Mouse (Mus musculus): ENCODE measurements around the gene Gabbr2.

Gabbr2 gene

DNA sequence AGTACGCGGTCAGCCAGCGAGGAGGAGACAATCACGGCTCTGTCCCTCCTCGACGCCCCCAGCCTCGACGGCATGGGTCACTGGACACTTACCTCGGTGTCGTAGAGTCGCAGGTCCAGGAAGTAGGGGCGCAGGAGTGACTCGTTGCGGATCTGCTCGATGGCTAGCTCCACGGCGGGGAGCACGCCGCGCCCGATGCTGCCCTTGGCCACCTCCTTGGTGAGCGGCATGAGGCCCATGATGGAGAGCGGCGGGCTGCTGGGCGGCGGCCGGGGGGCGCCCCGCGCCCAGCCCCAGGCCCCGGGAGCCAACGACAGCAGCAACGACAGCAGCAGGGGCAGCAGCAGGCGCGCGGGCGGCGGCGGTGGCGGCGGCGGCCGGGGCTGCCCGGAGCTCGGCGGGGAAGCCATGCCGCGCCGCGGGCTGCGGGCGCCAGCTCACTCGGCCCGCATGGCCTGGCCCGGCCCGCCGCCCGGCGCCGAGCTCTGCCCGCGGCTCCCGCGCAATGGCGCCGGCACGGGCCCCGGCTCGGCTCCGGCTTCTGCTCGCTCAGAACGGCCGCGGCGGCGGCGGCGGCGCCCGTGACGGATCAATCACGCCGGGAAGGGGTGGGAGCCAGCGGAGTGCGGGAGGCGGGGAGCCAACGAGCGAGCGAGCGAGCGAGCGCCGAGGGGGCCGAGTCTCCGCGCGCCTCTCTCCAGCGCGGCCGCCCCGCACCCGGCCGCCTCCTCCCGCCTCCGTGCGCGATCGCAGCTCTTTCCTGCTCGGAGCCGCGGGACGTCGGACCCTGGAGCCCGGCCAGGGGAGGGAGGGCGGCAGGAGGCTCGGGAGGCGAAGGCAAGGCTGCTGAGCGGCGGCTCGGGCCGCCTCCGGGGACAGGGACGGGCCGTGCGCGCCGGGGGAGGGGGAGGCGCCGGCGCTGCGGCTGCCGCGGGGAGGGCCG, at the start of gene Gabbr2:
Gene Gabbr2, minus strand, starts transcription at position 858 of the 943 bp plus-strand sequence.
- no peak for DNase-seq (ENCODE audit: extremely low spot score, low read depth, low spot score)

GRCm38 (mm10) chr4:47039586-47039985, 47.9 kb upstream of the Gabbr2 start:
- DNase-seq (ENCODE audit: extremely low spot score, low read depth, low spot score), result no peak

- peak; percentile 75 for DNase-seq (ENCODE audit: extremely low spot score, low read depth, low spot score)
Observed at GRCm38 (mm10) chr4:47037321-47037657, 45.6 kb upstream of the Gabbr2 start.

DNA sequence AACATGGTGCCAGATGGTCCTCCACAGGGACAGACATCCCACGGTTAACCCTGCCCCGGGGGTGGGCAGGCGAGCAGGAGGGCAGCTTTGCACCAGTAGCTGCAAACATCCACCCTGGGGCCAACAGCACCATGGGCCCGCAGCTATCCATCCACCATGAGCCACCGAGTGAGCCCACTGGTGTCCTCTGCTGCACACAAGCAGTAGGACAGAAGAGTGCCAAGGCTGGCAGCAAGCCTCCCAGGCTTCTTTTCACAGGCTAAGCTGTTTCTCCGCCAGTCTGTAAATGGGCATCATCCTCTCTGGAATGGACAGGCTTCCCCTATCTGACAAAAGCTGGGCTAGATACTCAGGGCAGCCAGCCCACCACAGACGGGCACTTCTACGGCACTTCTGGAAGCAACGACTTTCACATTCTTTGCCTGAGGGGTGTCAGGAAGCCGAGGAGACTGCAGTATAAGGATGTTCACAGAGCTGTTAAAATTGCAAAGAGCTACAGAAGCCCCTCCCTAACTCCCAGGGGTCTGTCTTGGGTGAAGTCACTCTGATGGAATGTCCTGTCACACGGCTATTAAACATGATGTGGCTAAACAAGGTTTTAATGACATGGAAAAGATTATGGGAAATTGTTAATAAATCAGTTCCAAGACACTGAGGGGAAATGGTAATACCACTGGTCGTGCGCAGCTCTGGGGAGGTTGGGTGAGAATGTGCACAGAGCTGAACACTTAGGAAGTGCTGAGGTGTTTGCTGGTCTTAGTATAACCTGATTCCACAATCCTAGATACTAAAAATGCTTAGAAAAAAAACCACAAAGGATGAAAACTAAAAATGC, 45.0 kb upstream of the Gabbr2 start:
- no peak for DNase-seq (ENCODE audit: extremely low spot score, low read depth, low spot score)

- no peak for DNase-seq (ENCODE audit: extremely low spot score, low read depth, low spot score)
Observed at GRCm38 (mm10) chr4:47035536-47035935, 43.9 kb upstream of the Gabbr2 start.

DNA sequence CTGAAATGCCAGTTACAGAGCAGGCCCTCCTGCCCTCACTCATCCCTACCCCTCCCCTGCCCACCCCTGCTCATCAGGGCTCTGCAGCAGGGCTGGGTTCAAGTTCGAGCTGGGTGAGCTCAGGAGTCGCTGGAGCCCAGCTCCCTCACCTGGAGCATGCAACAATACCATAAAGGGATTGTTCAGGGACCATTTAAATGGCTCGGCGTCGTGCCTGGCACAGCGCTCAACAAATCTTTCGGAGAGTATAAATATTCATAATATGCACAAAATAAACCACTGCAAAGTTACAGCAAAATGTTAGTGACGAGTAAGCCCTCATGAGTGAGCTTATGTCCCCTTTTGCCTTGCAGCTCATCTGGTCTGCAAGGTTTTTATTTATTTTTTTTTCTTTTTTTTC, 40.5 kb upstream of the Gabbr2 start:
- DNase-seq (ENCODE audit: extremely low spot score, low read depth, low spot score), result no peak

GRCm38 (mm10) chr4:47028791-47029190, 37.1 kb upstream of the Gabbr2 start:
- DNase-seq (ENCODE audit: extremely low spot score, low read depth, low spot score), result no peak

DNA sequence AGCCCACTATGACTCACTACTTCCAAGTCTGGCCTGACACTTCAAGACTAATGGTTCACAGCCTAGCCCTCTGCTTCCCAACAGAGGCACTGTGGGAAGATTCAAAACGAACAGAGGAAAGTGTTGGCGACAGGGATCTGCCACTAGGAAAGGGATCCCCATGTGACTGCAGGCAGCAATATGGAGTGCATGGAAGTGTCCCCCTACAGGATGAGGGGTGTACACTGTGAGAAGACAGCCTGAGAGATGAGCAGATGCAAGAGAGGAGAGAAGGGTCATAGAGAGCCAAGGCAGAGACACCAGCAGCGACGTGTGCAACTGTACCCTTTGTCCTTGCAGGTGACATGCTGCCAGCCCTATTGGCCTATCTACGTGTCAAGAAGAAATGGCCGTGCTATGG, 32.3 kb upstream of the Gabbr2 start:
- DNase-seq (ENCODE audit: extremely low spot score, low read depth, low spot score), result no peak

DNA sequence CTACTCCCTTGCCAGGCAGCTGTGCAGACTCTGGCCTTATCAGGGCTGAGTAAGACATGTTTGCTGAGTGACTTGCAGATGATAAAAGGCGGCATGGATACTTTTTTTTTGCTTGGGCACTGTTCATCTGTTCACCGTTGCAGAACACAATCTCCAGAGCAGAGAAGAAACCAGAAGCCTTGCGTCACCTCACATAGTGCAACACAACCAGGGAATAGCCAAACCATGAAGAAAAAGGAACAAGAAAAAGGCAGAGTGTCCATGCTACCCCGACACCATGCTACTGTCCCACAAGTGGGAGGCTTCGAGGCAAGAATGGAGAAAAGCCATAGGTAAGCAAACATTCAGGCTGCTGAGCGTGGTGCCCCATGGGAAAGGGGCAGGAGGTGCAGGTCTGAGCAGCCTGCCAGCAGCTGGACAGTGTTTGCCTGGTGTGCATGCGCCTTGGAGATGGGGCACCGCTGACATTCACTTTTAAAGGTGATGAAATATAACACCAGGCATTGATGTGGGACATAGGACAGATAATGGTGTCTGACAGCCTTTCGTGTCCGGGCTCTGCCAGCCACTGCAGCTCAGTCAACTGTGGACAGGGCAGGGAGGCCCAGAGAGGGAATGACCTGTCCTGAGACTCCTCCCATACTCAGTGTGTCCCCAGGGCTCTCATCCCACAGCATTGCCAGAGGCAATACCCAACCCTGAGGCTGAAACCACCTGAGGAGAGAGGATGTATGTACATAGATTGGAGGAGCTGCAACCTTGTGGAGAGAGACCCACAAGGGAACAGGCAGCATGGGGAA, 31.3 kb upstream of the Gabbr2 start:
- no peak for DNase-seq (ENCODE audit: extremely low spot score, low read depth, low spot score)

DNA sequence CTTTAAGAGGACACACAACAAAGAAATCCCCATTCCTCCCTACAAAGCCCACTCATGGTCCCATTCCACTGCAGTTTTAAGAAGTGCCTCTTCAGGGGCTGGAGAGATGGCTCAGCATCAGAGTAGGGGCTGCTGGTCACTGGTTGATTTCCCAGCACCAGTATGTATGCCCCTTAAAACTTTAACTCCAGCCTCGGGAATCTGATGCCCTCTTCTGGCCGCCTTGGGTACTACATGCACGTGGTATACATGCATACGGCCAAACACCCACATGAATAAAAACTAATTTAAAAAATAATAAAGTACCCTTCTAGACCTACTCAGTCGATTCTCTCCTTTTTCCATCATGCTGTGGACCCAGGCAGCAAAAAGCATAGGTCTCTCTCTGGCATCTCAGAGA, 28.9 kb upstream of the Gabbr2 start:
- no peak for DNase-seq (ENCODE audit: extremely low spot score, low read depth, low spot score)

GRCm38 (mm10) chr4:47015156-47015555, 23.5 kb upstream of the Gabbr2 start:
- no peak for DNase-seq (ENCODE audit: extremely low spot score, low read depth, low spot score)

DNA sequence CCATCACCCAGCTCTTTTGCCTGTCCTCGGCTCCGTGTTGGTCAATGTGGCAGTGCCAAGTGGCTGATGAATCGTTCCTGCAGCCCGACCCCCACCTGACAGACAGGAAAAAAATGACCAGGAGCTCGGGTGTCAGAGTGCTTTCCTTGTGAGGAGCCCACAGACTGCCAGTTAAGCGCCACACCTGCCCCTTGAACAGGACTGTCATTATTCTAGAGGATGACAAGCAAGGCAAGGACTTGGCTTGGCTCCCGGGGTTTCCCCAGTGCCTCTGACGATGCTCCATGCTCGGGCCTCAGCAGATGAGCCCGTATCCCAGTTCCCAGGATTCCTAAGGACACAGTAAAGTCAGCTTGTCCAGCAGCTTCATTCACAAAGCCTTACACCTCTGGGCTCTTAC, 20.8 kb upstream of the Gabbr2 start:
- DNase-seq (ENCODE audit: extremely low spot score, low read depth, low spot score), result no peak

DNA sequence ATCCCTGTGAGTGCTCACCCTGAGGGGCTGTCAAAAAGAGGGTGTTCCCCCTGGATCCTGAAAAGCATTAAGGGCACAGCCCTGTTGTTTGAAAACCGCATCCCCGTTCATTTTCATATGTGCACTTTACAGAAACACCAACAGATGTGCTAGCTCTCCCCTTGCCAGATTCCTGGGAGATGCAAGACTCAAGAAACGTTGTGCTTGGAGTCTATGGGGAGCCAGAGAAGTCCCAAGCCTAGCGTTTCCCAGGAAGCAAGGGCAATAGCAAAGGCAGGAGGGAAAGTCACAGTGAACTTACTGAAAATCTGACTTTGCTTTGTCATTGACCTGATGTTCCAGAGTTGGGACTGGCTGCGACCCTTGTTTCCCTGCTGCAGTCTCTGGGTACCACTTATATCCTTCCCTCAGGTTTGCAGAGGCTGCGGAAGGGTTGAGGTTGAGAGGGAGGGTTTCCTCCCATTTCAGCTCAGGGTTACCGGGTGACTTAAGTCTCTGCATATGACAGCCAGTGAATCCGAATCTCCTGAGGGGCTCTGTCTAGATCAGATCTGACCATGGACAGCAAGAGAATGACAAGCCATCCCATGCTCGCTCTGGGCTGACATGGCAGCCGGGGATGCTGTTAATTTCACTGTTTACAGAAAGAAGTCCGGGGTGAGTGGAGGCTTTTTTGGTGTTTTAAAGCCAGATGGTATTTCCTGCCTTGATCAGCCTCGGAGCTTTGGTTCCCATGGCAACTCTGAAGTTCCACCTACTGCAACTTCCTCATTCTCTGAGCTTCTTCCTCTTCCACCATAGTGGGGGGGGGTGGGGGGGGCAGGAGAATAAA, 18.9 kb upstream of the Gabbr2 start:
- DNase-seq (ENCODE audit: extremely low spot score, low read depth, low spot score), result no peak

DNA sequence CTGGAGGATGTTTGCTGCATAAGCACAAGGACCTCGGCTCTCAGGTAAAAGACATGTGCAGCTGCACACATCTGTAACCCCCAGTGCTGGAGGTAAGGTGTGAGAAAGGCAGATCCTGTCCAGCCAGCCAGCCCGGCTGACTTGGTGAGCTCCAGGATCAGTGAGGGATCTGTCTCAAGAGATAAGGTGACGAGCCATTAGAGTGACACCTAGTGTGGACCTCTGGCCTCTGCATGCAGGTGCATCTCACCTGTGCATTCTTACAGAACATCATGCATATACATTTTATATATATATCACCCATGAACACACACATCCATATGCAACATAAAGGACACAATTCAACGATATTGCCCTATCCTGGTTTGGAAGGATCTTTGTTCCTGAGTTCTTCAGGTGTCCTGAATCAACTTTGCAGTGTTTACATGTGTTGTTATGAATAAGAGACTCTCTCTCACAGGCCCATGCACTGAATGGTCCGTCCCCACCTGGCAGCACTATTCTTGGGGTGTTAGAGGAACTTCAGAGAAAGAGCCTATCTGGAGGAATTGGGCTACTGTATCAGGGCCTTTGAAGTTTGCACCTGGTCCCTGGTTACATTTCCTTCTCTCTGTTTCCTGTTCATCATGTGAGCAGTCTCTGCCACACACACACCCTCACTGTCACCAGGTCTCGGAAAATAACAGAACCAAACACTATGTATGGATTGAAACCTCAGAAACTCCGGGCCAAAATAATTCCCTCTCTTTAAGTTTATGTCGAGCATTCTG, 9.1 kb upstream of the Gabbr2 start:
- DNase-seq (ENCODE audit: extremely low spot score, low read depth, low spot score), result no peak

DNA sequence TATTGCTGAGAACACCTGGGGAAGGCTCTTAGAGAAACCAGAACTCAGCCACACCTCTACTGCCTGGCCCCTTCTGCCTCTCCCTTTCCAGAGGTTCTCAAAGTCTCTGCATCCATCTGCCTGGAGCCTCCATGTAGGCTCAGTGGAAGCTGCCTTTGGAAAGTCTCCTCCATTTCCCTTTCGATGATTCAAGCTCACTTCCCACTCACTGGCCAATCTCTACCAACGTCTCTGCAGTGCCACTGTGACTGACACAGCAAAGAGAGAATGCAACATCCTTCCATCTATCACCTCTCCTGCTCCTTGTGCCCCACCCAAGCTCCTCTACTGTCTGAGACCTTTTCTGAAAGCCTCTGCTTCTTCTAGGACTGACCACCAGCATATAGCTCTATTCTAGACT, 6.3 kb upstream of the Gabbr2 start:
- DNase-seq (ENCODE audit: extremely low spot score, low read depth, low spot score), result no peak

DNA sequence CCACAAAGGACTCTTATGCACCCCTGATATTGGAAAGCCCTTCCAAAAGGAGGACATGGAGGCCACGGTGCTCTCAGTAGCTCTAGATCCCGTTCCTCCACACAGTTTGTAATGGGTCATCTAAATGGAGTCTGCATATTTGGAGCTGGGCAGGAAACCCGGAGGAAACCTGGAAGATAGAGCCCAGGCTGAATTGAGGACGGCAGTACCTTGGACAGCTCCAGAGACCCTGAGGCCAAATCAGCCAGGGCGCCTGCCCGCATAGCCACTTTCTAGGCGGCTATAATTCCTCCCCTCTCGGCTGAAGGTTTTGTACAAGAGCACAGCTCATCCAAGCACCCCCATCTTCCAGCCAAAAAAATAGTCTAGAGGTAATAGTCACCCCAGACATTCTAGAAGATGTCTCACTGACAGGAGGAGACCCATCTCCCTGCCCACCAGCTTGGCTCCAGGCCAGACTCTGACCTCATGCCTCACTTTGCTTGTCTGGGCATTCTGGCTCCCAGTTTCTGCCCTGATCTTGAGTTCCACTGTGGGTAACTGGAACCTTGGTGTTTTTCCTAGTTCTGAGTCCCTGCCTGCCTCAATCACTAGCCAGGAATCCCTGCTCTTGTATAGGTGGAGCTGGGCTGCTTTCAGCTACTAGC, 1.3 kb upstream of the Gabbr2 start:
- DNase-seq (ENCODE audit: extremely low spot score, low read depth, low spot score), result peak; percentile 73

GRCm38 (mm10) chr4:46991959-46992316, 265 bp upstream of the Gabbr2 start:
- no peak for DNase-seq (ENCODE audit: extremely low spot score, low read depth, low spot score)

DNA sequence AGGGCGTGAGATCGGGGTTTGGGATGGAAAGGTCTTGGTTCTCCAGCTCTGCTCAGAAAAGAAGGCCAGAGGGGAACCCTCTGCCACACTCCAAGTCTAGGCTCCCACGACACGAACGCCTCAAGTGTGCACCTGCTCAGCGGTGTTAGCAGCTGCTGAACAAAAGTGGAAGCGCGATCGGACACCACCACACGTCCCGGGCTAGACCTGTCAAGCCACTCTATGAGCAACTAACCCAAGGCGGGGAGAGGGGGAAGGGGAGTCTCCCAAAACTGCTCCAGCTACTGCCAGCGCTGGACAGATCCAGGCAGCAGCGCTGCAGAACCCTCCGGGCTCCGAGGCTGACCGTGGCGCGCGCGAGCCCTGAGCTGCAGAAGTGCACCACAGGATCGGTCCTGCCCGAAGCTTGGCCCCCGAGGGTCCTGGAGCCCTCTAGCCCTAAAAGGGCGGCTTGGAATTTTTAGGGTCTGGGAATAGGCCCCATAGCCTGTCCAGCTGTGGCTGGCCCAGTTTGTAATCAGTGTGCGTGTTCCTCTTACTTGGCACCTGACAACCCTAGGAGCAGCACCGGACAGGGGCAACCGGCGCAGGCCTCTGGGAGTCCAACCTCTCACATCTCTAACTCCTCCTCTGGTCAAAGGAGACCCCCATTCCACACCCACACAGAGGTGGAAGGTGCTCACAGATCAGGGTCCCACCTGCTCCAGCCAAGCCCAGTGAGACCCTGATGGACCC, 1.2 kb downstream of the Gabbr2 start:
- no peak for DNase-seq (ENCODE audit: extremely low spot score, low read depth, low spot score)

GRCm38 (mm10) chr4:46989842-46990241, 1.8 kb downstream of the Gabbr2 start:
- DNase-seq (ENCODE audit: extremely low spot score, low read depth, low spot score), result no peak
